Mouse (Mus musculus) left cerebral cortex, postnatal 14 days (tissue): ENCODE results near the gene Sppl2b. TPM values are rescaled to one million over a fixed set of nuclear protein-coding genes. Genes with fewer than 3 reads are reported as not detected.
A peak's percentile ranks its signal among the peaks of the same experiment; 100 is the strongest.

Experiments used
- DNase-seq, 2 experiments: peaks; one replicate each; pipeline ENCODE4 v3.0.0; 2021 to 2022; ENCODE audit warnings: low spot score in 2 of 2, mixed read lengths in 1 of 2
- intact Hi-C: fragments of 180-260 bp; cut with DNase I; formaldehyde crosslinking; loops from one replicate; pipeline ENCODE4 v1.15.1; 2025
- total RNA-seq, 2 experiments: library from RNA; stranded (reverse); gene quantifications; 2 replicates each; pipeline ENCODE4 v1.2.3; 2021

The Sppl2b gene
- total RNA-seq, 2 experiments from 2014 or later, result 81.8 to 89.3 TPM

GRCm38 (mm10) chr10:80842334-80842733, 12.7 kb upstream of the Sppl2b start:
- DNase-seq, result no peak
- intact Hi-C loops, result no loop called here

DNA sequence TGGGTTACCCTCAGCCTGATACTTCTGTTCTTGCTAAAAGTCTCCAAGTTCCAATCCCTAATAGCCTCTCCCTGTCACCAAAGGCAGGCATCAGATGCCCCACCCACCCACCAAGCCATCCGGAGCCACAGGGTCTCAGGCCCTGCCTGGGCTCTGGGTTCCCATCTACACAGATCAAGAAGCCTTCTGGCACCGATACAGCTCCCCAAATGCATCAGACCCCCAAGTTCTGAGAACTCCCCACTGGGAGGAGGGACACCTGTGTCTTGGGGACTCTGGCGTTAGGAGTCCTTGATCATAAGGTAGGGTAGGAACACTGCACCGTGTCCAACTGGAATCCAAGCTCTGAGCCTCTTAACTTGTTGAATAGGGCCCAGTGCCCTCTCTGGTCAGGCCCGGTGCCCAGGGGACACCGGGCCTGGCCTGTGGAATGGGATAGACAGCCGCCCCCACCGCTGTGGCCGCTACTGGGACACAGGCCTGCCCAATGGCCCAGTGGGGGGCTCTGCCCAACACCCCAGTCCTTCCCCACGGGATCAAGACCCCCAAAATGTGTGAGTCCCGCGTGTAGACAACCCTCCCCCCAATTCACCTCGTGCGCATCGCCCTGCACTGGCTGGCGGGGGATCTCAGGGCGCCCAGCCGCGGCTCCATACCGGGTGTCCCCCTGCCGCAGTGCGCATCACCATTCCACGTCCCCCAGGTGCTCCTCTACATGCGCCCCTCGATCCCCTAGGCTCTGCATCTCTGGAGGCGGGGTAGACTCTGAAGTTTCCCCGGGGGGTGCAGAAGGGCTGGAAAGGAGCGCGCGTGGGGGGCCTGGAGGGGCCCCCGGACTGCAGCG, 11.8 kb upstream of the Sppl2b start:
- no peak for DNase-seq
- intact Hi-C loops, result no loop called here

DNA sequence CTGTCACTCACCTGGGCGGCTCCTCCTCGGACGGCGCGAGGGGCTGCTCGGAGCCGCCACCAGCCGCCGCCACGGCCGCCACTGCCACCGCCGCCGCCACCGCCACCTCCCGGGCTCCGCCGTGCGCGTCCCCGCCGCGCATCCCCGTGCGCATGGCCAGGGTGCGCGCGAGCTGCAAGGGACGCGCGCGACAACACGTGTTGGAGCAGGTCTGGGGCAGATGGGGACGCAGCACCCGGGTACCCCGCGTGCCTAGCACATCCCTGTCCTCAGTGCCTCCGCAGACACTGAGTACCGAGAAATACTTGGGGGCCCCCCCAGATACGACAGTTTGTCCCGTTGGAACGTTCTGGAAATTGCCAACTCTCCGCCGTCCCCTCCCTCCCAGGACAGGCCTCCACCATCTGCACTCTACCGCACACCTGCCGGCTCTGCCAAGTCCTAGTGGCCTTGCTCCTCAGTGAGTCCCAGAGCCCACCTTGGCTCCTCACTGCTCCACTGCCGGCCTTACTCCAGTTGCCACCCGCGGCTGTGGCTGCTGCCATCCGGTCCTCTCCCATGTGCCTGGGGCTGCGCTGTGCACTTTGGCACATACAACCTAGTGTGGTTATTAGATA, 11.0 kb upstream of the Sppl2b start, which contains the start of gene Lingo3:
Lingo3 (minus strand) TSS at position 109 of the 617 bp plus-strand sequence.
- intact Hi-C loops, result no loop called here
- peak; percentile 63 to 76 for DNase-seq

DNA sequence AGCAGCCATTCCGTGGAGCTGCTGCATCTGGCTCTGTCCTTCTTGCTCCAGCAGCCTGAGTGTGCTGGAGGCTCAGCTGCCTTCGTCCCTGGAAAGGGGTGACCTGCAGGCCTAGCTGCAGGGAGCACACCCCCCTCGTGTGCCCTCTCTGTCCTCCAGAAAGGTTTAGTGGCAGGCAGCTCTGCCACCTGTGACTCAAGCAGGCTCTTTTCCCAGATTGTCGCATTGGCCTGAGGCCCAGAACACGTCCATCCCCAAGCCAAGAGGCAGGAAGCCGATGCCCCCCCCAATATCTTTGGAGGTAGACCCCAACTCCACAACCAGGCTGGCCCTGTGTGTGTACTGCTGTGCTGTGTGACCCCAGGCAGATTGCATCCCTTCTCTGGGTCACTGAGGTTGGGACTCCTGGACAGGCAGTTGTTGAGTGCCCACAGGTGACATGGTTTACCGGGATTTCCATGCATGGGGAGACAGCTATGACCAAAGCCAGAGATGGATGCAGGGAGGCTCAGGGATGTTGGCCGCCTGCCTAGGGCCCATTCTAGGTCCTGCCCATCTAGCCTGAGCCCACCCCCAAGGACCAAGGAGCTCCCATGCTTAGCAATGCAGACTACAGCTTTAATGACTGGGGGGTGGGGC, 9.9 kb upstream of the Sppl2b start:
- intact Hi-C loops, result no loop called here
- DNase-seq, result no peak

GRCm38 (mm10) chr10:80845732-80846131, 9.3 kb upstream of the Sppl2b start:
- DNase-seq, result peak; percentile 52 to 69
- intact Hi-C loops, result no loop called here

DNA sequence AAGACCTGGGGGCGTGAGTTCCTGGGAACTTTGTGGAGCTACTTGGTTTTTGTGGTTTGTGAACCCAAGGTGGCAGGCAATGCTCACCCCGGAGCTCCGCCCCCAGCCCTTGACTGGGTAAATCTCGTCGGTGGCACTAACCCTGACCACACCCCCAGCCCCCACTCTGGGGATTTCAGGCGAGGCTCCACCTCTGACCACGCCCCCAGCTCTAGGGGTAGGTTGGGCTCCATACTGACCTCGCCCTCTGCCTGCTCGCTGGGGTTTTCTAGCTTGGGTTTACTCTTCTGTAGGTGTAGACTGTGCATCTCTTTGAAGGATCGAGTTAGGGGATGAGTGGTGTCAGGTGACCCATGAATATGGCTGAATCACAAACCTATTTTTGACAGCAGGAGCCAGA, 6.5 kb upstream of the Sppl2b start:
- intact Hi-C loops, result no loop called here
- no peak for DNase-seq

DNA sequence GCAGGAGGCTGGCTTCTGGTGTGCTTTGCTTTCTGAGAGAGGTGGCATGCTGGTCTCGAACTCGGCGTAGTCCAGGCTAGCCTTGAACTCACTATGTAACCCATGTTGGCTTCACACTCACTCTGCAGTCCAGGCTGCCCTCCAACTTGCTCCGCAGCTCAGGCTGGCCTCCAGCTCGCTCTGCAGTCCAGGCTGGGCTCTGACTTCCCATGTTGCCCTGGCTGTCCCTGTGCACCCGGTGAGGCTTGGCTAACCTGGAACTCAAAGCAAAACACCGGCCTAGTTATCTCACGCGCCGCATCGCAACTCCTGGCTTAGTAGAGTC, 636 bp downstream of the Sppl2b start:
- intact Hi-C loops, result no loop called here
- no peak for DNase-seq

GRCm38 (mm10) chr10:80856267-80856666, 1.2 kb downstream of the Sppl2b start:
- intact Hi-C loops, result no loop called here
- peak; percentile 39 to 88 for DNase-seq

DNA sequence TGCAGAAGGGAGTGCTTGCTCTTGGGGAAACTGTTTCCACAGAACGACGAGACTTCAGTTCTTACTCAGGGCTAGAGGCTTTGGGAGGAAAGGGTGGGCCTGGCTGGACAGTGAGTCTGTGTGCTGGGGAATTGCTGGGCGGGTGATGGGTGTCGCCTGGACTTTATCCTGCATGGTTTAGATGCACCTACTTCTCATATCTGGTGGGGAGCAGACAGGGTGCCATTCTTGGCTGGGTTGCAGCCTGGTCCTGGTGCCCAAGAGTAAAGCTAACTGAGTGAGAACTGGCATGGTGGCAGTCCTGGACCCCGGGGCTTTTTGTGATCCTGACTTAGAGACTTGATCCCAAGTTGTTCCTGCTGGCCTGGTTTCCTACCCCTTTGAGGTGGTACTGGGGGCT, 1.8 kb downstream of the Sppl2b start:
- intact Hi-C loops, result no loop called here
- DNase-seq, result no peak

GRCm38 (mm10) chr10:80857386-80857785, 2.3 kb downstream of the Sppl2b start:
- DNase-seq, result no peak
- intact Hi-C loops, result no loop called here

DNA sequence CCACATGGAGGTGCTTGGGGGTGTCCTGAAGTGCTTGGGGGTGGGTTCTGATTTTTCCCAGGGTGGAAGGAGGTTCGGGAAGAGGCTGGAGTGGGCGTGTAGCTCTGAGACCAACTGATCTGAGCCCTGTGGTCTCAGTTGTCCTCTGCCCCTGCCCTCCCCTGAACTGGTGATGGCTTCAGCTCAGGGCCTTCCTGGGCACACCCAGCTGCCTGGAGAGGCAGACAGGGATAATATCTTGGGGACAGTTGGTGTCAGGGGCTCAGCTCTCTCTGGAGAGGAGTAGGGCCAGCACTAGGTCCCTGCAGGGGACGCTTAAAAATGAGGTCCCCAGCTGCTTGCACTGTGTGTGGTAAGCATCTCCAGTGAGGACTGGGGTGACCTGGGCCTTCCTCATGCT, 2.8 kb downstream of the Sppl2b start:
- intact Hi-C loops, result no loop called here
- DNase-seq, result no peak

GRCm38 (mm10) chr10:80858350-80858935, 3.4 kb downstream of the Sppl2b start:
- intact Hi-C loops, result no loop called here
- no peak for DNase-seq

- intact Hi-C loops, result no loop called here
- no peak for DNase-seq
Measured at GRCm38 (mm10) chr10:80862305-80862704, 7.2 kb downstream of the Sppl2b start.

DNA sequence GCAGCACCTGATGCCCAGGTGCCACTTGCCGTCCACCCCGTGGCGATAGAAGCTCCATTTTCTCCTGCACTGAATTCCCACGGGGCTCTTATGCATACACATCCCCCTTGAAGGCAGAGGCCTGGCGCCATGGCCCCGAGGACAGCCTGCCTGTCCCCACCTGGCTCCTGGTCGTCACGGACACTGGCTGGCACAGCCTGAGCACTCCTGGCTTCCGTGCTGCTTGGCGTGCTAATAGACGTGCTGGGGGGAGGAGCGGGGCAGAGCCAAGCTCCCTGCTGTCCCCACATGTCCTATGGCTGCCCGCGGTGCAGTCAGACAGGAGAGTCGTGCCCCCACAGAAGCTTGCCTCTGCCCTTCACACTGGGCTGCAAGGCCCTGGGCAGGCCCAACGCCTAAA, 9.4 kb downstream of the Sppl2b start:
- intact Hi-C loops, result no loop called here

DNA sequence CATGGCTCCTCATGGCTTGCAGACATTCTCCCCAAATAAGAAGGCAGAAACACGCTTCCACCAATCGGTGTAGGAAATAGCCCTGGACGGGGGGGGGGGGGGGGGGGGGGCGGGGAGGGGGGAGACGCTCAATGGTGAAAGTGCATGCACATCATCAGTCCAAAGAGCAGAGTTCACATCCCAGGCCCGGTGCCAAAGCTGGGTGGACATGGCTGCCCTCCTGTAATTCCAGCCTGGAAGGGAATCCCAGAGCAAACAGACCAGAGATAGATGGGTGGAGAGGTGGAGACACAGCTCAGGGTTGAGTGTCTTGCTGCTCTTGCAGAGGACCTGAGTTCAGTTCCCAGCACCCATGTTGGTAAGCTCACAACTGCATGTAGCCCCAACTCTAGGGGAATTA, 15.9 kb downstream of the Sppl2b start:
- intact Hi-C loops, result no loop called here
- no peak for DNase-seq

More for the DNA sequence above, 9.4 kb downstream of the Sppl2b start:
- no peak for DNase-seq

DNA sequence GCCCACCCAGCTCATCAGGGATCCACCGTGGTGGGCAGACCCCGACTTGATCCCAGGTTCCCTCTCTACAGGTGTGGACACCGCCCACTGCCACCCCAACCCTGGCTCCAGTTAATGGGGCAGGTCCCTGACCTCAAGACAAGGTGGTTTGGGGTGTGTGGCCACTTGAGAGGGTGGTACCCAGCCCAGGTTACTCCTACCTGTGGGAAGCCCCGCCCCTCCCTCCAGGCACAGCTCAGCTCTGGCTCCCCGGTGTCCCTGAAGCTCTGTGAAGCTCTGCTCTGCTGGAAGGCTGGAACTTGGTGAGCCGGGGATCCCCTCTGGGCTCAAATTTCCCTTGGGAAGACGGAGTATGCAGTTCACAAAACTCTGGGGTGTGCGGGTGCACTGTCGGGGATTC, 16.5 kb downstream of the Sppl2b start, which contains the start of gene Tmprss9:
Tmprss9 (plus strand) TSS at position 268 of the 400 bp plus-strand sequence.
- DNase-seq, result no peak
- intact Hi-C loops, result no loop called here

- no peak for DNase-seq
- intact Hi-C loops, result no loop called here
Measured at GRCm38 (mm10) chr10:80874035-80874434, 19.0 kb downstream of the Sppl2b start.

DNA sequence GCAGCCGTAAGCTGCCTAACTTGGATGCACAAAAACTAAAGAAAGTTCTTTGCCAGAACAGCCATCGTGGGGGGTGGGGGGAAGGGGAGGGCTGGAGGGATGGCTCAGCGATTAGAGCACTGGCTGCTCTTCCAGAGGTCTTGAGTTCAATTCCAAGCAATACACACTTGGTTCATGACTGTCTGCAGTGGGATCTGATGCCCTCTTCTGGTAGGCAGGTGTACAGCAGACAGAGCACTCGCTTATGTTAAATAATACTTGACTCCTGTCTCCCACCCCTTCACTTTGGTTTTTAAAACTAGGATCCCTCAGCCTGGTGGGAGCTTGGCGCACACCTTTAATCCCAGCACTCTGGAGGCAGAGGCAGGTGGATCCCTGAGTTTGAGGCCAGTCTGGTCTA, 21.0 kb downstream of the Sppl2b start:
- intact Hi-C loops, result loop anchor here (5.0 kb wide), 3 partner anchors 49 to 129 kb away; partner anchors contain the start of genes Amh and Oaz1
- peak; percentile 67 to 73 for DNase-seq

DNA sequence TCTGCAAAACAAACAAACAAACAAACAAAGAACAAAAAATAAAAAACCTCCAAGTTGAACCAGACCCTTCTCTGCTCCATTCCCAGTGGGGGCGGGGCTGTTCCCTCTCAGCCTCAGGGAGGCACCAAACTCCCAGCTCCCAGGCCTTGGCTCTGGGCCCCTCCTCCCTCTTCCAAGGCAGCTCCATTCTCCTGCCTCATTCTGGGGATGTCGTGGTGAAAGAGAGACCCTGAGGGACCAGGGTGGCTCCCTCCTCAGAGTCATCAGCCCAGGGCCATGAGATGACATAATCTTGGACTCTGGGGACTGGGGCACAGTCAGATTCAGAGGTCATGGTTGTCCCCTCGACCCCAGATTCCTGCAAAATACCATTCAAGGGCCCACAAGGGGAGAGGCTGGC, 21.5 kb downstream of the Sppl2b start:
- intact Hi-C loops, result loop anchor here (5.0 kb wide), 3 partner anchors 49 to 129 kb away; partner anchors contain the start of genes Amh and Oaz1

DNA sequence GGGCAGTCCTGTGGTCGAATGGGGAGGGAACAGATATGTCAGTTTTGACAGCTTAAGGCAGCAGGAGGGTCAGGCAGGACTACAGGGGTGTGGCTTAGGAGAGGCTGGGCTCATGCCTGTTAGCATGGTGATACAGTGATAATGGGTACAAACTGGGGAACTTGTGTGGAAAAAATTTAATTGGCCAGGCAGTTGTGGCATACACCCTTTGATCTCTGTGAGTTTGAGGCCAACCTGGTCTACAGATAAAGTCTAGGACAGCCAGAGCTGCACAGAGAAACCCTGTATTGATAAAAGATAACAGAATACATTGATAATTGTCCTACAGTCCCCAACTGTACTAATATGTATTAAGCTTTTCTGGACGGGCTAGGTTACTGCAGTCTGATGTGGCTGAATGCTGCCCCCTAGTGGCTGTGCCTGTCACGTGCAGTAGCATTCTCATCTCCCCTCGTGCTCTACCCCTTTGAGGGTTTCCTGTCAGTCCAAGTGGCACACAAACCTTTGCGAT, 25.1 kb downstream of the Sppl2b start:
- intact Hi-C loops, result loop anchor here (5.0 kb wide), 1 partner anchor 117 kb away; no protein-coding TSS in a partner anchor

More for the DNA sequence above, 21.5 kb downstream of the Sppl2b start:
- DNase-seq, result no peak

More for the DNA sequence above, 25.1 kb downstream of the Sppl2b start:
- peak; percentile 68 to 71 for DNase-seq
